In the genomic region with DNA sequence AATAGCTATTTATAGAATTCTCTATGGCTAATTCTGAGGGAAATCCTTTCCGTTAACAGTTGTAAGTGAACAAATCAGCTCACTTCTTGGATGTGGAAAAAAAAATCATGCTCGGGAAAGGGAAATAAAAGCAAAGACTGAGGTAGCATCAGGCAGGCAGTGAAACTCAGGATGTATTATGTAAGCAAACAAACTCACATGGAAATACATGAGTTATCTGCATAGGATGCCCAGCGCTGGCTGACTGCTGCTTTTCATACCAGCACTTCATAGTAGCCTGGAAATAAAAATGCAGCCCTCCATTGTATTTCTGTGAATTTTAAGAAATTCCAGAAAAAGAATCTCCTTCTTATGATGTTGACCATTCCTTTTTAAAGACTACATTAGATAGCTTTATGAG, we compare ENCODE assay signal across 9 mouse cellular contexts.
A peak's percentile ranks its signal among the peaks of the same experiment; 100 is the strongest.
DNase-seq lines count a peak whose midpoint lies in the region; ATAC-seq and TF ChIP-seq lines count a peak whose summit lies in the region.
"Had no signal": no experiment of that assay in that cellular context is flagged by ENCODE, and none has a peak within 500 bp of the region (broad histone marks: within the 10 kb centered on the region; RNA-seq: fewer than 3 reads in every experiment).

No protein-coding gene starts in this region.

- H3K9ac ChIP-seq in kidney, embryonic 15.5 days, result no peak overlapping the region
- H3K9ac ChIP-seq in MEL (ENCODE audit: control insufficient read depth, low read depth, low read length, poor library complexity, severe bottlenecking), result peak overlapping the region; percentile 92
- peak overlapping the region; percentile 63 for H3K9ac ChIP-seq in liver, embryonic 11.5 days (ENCODE audit: low read depth, low read length)
- H3K9ac ChIP-seq: embryonic facial prominence, embryonic 12.5 days had no signal

- H3K9me3 ChIP-seq in kidney, embryonic 15.5 days (replicated peaks), result no peaks in the 10 kb centered on the region
- no peaks in the 10 kb centered on the region for H3K9me3 ChIP-seq in MEL (replicated peaks; ENCODE audit: insufficient read depth, low read length)
- H3K9me3 ChIP-seq in liver, embryonic 11.5 days (ENCODE audit: control insufficient read depth, low read length), result no peaks in the 10 kb centered on the region
- H3K9me3 ChIP-seq: embryonic facial prominence, embryonic 12.5 days had no signal

- peaks cover 58% of the 10 kb centered on the region for H3K79me2 ChIP-seq in MEL (ENCODE audit: control insufficient read depth, insufficient read depth, low read length, poor library complexity)

- H3K27ac ChIP-seq in kidney, embryonic 15.5 days, result no peak overlapping the region
- H3K27ac ChIP-seq in MEL (ENCODE audit: control insufficient read depth, low read depth, low read length), result peak overlapping the region; percentile 50
- no peak overlapping the region for H3K27ac ChIP-seq in cortical plate, adult 2 months (ENCODE audit: insufficient read depth, low read length)
- H3K27ac ChIP-seq in liver, embryonic 11.5 days (ENCODE audit: low read depth, low read length), result peak overlapping the region; percentile 21; the same call in 1 of the 2 replicates
- H3K27ac ChIP-seq: embryonic facial prominence, embryonic 12.5 days had no signal

- peak overlapping the region; percentile 82 for H3K4me2 ChIP-seq in kidney, embryonic 15.5 days
- peak overlapping the region; percentile 74 for H3K4me2 ChIP-seq in liver, embryonic 11.5 days

- WGBS in kidney, embryonic 15.5 days, result 31% methylated on average over 3 of the region's 3 CpGs
- WGBS in liver, embryonic 11.5 days, result 28% methylated on average over 3 of the region's 3 CpGs

- no peaks in the 10 kb centered on the region for H3K27me3 ChIP-seq in kidney, embryonic 15.5 days
- no peaks in the 10 kb centered on the region for H3K27me3 ChIP-seq in MEL (ENCODE audit: control insufficient read depth in 1 of 2, insufficient read depth in 2 of 2, low read length in 2 of 2)
- no peaks in the 10 kb centered on the region for H3K27me3 ChIP-seq in liver, embryonic 11.5 days (replicated peaks; ENCODE audit: control insufficient read depth, insufficient read depth, low read length)
- H3K27me3 ChIP-seq: embryonic facial prominence, embryonic 12.5 days had no signal

- H3K36me3 ChIP-seq in kidney, embryonic 15.5 days, result no peaks in the 10 kb centered on the region
- peaks cover 3 to 49% of the 10 kb centered on the region in 2 experiments; a peak in 3 of 4 replicates for H3K36me3 ChIP-seq in MEL (ENCODE audit: control insufficient read depth in 1 of 2, insufficient read depth in 2 of 2, low read length in 2 of 2)
- H3K36me3 ChIP-seq in liver, embryonic 11.5 days (ENCODE audit: control insufficient read depth, insufficient read depth, low read length), result no peaks in the 10 kb centered on the region
- H3K36me3 ChIP-seq: embryonic facial prominence, embryonic 12.5 days had no signal

- no peak for ATAC-seq in kidney, embryonic 15.5 days (replicated peaks; ENCODE audit: low FRiP score)
- ATAC-seq in liver, embryonic 11.5 days (replicated peaks; ENCODE audit: low FRiP score), result no peak

- intact Hi-C loops in left cerebral cortex, postnatal 4 days (cut with DNase I), result no loop called here

- H3K4me1 ChIP-seq in kidney, embryonic 15.5 days, result peaks cover 22% of the 10 kb centered on the region
- peaks cover 18 to 34% of the 10 kb centered on the region in 2 experiments for H3K4me1 ChIP-seq in MEL (ENCODE audit: control insufficient read depth in 1 of 2, insufficient read depth in 2 of 2, low read length in 2 of 2)
- H3K4me1 ChIP-seq in cortical plate, adult 2 months (ENCODE audit: control insufficient read depth, insufficient read depth, low read length), result no peaks in the 10 kb centered on the region
- H3K4me1 ChIP-seq in liver, embryonic 11.5 days (replicated peaks; ENCODE audit: control insufficient read depth, insufficient read depth, low read length), result peaks cover 34% of the 10 kb centered on the region
- H3K4me1 ChIP-seq: embryonic facial prominence, embryonic 12.5 days had no signal

- DNase-seq in kidney, postnatal 36 days, result no peak
- peak; percentile 59 for DNase-seq in MEL (ENCODE audit: low read depth, low spot score)
- no peak for DNase-seq in liver, embryonic 11.5 days (ENCODE audit: low spot score)
- DNase-seq in left cerebral cortex, postnatal 4 days, result no peak
- no peak for DNase-seq in urinary bladder, postnatal 25 days (ENCODE audit: low spot score)
- DNase-seq: right cerebral cortex, postnatal 4 days had no signal

- TF ChIP-seq POLR2A in MEL (IDR thresholded peaks at IDR 0.05; ENCODE audit: control insufficient read depth in 1 of 2, insufficient read depth in 1 of 2, low read depth in 1 of 2, low read length in 2 of 2, poor library complexity in 1 of 2), result no peak; a peak in 1 of 4 replicates
- TF ChIP-seq POLR2A in cortical plate, adult 2 months (IDR thresholded peaks at IDR 0.05; ENCODE audit: extremely low read depth, insufficient read depth, low read length), result no peak

- no peak for TF ChIP-seq CTCF in MEL (IDR thresholded peaks at IDR 0.05 in 2 of 3, conservative IDR thresholded peaks at IDR 0.05 in 1 of 3; ENCODE audit: control insufficient read depth in 1 of 3, insufficient read depth in 1 of 3, low read depth in 2 of 3, low read length in 3 of 3, poor library complexity in 1 of 3, severe bottlenecking in 1 of 3)
- TF ChIP-seq CTCF in cortical plate, adult 2 months (IDR thresholded peaks at IDR 0.05; ENCODE audit: extremely low read depth, insufficient read depth, low read length), result no peak

- peak in 1 of 2 experiments; percentile 2; a peak in 1 of 4 replicates for TF ChIP-seq EP300 in MEL (IDR thresholded peaks at IDR 0.05; ENCODE audit: low read depth in 1 of 2, low read length in 2 of 2)

- TF ChIP-seq RAD21 in MEL (IDR thresholded peaks at IDR 0.05; ENCODE audit: low read depth, low read length), result no peak

- peak overlapping the region; percentile 16; the same call in 1 of the 2 replicates for H3K4me3 ChIP-seq in kidney, embryonic 15.5 days (replicated peaks)
- peak overlapping the region; percentile 55 to 98 for H3K4me3 ChIP-seq in MEL (ENCODE audit: control insufficient read depth in 1 of 2, insufficient read depth in 1 of 2, low read depth in 2 of 2, low read length in 2 of 2)
- H3K4me3 ChIP-seq in cortical plate, adult 2 months (ENCODE audit: insufficient read depth, low read length), result peak overlapping the region; percentile 44; the same call in 1 of the 2 replicates
- H3K4me3 ChIP-seq in liver, embryonic 11.5 days (ENCODE audit: low read depth, low read length), result peak overlapping the region; percentile 73

TF ChIP-seq in MEL, 35 proteins besides CTCF, POLR2A, EP300 and RAD21:
- TF ChIP-seq MXI1 (IDR thresholded peaks at IDR 0.05; ENCODE audit: low read depth, low read length) (peak; percentile 88), KAT2A (conservative IDR thresholded peaks at IDR 0.05; ENCODE audit: low read depth, low read length) (no peak), ETS1 (IDR thresholded peaks at IDR 0.05; ENCODE audit: low read depth, low read length) (no peak), TBP (IDR thresholded peaks at IDR 0.05; ENCODE audit: low read depth, low read length) (no peak)
TF ChIP-seq in MEL: peak in this region for 1.

Comparison
In these comparisons a context has a peak if more than half of its experiments do, and no peak if none do; other contexts are left out.
1. H3K27ac ChIP-seq: peak in MEL (single experiment) and liver, embryonic 11.5 days (single experiment); none in kidney, embryonic 15.5 days (single experiment) and cortical plate, adult 2 months (single experiment).
2. H3K4me3 ChIP-seq: peak in every context shown above with its lines; median percentile 76 in MEL; 73 in liver, embryonic 11.5 days; 44 in cortical plate, adult 2 months; 16 in kidney, embryonic 15.5 days.